Mouse (Mus musculus): ENCODE data around the gene Scimp.

GRCm38 (mm10) chr11:70809011-70809410 is 3.4 kb downstream of the Scimp start:
- TF ChIP-seq POLR2A (IDR thresholded peaks at IDR 0.05; ENCODE audit: low read depth, low read length) (no peak), CTCF (IDR thresholded peaks at IDR 0.05; ENCODE audit: borderline replicate concordance, insufficient read depth, low read length) (no peak)

Data from embryonic fibroblast, embryonic 13.5 days (primary cell).